Mouse (Mus musculus) cerebellum, postnatal 14 days (tissue): ENCODE measurements around the gene Nkapl.

ENCODE experiments used
- DNase-seq, 2 experiments: peaks; one replicate each; pipeline ENCODE4 v3.0.0; 2021; ENCODE audit warnings: mixed read lengths in 2 of 2

Gene Nkapl

GRCm38 (mm10) chr13:21427631-21428030 lies 40.7 kb downstream of the Nkapl start:
- no peak for DNase-seq

- DNase-seq = no peak
Measured at GRCm38 (mm10) chr13:21423301-21423700, 45.0 kb downstream of the Nkapl start.

DNA sequence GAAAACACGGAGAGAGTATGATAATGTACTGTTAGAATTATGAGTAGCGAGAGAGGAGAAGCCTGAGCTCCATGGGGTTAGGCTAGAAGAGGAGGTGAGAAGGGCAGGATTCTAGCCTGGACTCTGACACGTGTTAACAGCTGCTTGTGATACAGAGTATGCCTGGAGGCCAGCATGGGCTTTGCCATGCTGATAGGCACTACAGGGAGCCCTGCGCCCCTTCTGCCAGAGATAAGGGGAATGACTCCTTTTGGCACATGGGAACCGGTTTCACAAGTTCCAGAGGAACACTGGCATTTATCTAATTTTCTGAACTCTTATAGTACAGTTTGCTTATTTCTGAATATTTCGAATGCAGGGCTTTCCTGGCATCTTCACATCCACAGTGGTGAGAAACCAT lies 49.4 kb downstream of the Nkapl start:
- no peak for DNase-seq

DNA sequence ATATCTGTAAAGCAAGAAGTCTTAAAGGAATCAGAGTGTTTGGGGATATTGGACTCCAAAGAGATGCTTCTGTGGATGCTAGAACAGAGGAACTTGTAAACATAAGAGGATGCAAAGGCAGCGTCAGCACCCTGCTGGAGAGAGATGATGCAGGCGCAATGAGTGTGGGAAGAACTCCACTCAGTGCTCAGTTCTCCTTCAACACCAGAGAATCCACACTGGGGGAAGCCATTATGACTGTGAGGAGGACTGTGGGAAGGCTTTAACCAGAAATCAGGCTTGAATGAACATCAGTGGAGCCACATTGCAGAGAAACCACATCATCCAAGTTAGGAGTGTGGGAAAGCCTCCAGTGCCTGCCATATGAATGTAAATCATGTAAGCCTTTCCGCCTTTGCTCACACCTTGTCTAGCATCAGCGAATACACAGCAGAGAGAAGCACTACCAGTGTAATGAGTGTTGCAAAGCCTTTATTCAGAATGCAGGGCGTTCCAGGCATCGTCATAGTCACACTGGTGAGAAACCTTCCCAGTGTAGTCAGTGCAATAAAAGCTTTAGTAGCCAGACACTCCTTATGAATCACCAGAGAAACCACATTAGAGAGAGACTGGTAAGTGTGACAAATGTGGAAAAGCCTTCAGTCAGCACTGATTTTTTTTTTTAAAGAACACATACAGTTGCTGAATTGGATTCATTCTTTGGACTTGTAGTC lies 50.9 kb downstream of the Nkapl start:
- no peak for DNase-seq
